Mouse (Mus musculus) lung, embryonic 14.5 days (tissue): ENCODE measurements around the gene Tmem178. TPM values are rescaled to one million over a fixed set of nuclear protein-coding genes. Genes with fewer than 3 reads are reported as not detected.

Experiments
- ATAC-seq: fragments of 200-750 bp; cut with Nextera tagmentation; 2 replicates; pipeline ENCODE4 v1.8.0; 2017; ENCODE audit warnings: mild to moderate bottlenecking, moderate TSS enrichment, moderate library complexity; ENCODE audit not compliant: insufficient read depth
- DNase-seq: peaks from one replicate; pipeline ENCODE4 v3.0.0-alpha.2; 2015
- H3K27ac ChIP-seq: fragments of 300-500 bp; sonication (generic); 2 replicates; pipeline ENCODE4 v1.5.1; 2014; ENCODE audit warnings: low read depth, mild to moderate bottlenecking, moderate library complexity
- H3K27me3 ChIP-seq: fragments of 300-500 bp; sonication (generic); 2 replicates; pipeline ENCODE4 v1.6.1; 2014; ENCODE audit warnings: low read length, control low read depth; ENCODE audit not compliant: insufficient read depth
- H3K36me3 ChIP-seq: fragments of 300-500 bp; sonication (generic); 2 replicates; pipeline ENCODE4 v1.6.1; 2014; ENCODE audit warnings: control low read depth; ENCODE audit not compliant: insufficient read depth
- H3K4me1 ChIP-seq: fragments of 300-500 bp; sonication (generic); 2 replicates; pipeline ENCODE4 v1.6.1; 2014; ENCODE audit warnings: antibody characterized with exemption, control low read depth; ENCODE audit not compliant: insufficient read depth
- H3K4me2 ChIP-seq: fragments of 300-500 bp; sonication (generic); 2 replicates; pipeline ENCODE4 v1.6.1; 2014; ENCODE audit warnings: mild to moderate bottlenecking
- H3K4me3 ChIP-seq: fragments of 300-500 bp; sonication (generic); 2 replicates; pipeline ENCODE4 v1.5.1; 2014; ENCODE audit warnings: low read depth, low read length
- H3K9ac ChIP-seq: fragments of 300-500 bp; sonication (generic); 2 replicates; pipeline ENCODE4 v1.6.1; 2014
- H3K9me3 ChIP-seq: fragments of 300-500 bp; sonication (generic); 2 replicates; pipeline ENCODE4 v1.6.1; 2016; ENCODE audit warnings: low read depth, low read length, control low read depth
- CTCF ChIP-seq: IDR thresholded peaks from 2 replicates; pipeline ENCODE4 v1.5.1; 2016; ENCODE audit warnings: antibody characterized with exemption, low read depth
- WGBS: fragments of 180-500 bp; shearing (Covaris S2); extraction: QIAGEN DNeasy Blood & Tissue Kit; methylation state at CpG from one replicate; pipeline ENCODE4 v1.1.7; 2014; 5-methylcytosine and 5-hydroxymethylcytosine counted together
- polyA plus RNA-seq: library from polyadenylated mRNA; unstranded; fragments of >200 nt; fragmentation: Nextera tagmentation; extraction: Ambion mirVana; gene quantifications from 2 replicates; pipeline ENCODE4 v1.2.1, GENCODE M21; 2014

Tmem178 gene
- polyA plus RNA-seq, 1 experiment from 2014 or later = 13.6 TPM

GRCm38 (mm10) chr17:81038707-81039408 lies 94.4 kb downstream of the Tmem178 start:
- Histone ChIP-seq H3K4me3 (no peak overlapping the region), H3K36me3 (peaks cover 72% of the 10 kb centered on the region), H3K9ac (no peak overlapping the region), H3K4me1 (no peaks in the 10 kb centered on the region), H3K4me2 (no peak overlapping the region), H3K9me3 (no peaks in the 10 kb centered on the region), H3K27me3 (no peaks in the 10 kb centered on the region), H3K27ac (no peak overlapping the region)
- DNase-seq = no peak
- TF ChIP-seq CTCF = no peak
- ATAC-seq = no peak
- 84% methylated on average over 2 of the region's 2 CpGs for WGBS

DNA sequence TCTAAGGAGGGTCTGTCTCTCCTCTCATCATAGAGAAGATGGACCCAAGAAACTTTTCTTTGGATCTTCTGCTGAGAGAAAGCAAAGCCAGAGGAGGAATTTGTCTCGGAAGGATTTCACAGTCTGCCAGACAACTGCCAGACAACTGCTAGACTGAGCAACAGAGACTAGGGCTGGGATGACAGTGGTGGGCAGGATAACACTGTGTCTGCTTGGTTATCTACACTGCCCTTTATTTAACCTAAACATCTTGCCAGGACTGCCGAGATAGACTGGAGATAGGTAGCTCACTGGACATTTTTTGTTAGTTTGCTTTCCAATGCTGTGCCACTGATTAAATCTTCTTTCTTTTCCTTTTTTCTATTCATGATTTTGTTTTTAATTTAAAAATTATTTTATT lies 97.2 kb downstream of the Tmem178 start:
- no peak for TF ChIP-seq CTCF
- DNase-seq = no peak
- no peak for ATAC-seq
- Histone ChIP-seq H3K4me1 (no peaks in the 10 kb centered on the region), H3K36me3 (peaks cover 64% of the 10 kb centered on the region), H3K9me3 (no peaks in the 10 kb centered on the region), H3K9ac (no peak overlapping the region), H3K4me3 (no peak overlapping the region), H3K27me3 (no peaks in the 10 kb centered on the region), H3K27ac (no peak overlapping the region), H3K4me2 (no peak overlapping the region)
- WGBS = 63% methylated on average over 2 of the region's 2 CpGs

- no peak overlapping the region for H3K27ac ChIP-seq
- H3K9ac ChIP-seq = no peak overlapping the region
- no peaks in the 10 kb centered on the region for H3K27me3 ChIP-seq
- peaks cover 42% of the 10 kb centered on the region for H3K36me3 ChIP-seq
- no peak overlapping the region for H3K4me3 ChIP-seq
- no peak overlapping the region for H3K4me2 ChIP-seq
- 88% methylated on average over 3 of the region's 3 CpGs for WGBS
- H3K9me3 ChIP-seq = no peaks in the 10 kb centered on the region
- ATAC-seq (no peak), DNase-seq (no peak)
- no peaks in the 10 kb centered on the region for H3K4me1 ChIP-seq
- TF ChIP-seq CTCF = no peak
Measured at GRCm38 (mm10) chr17:81044356-81044755, 99.9 kb downstream of the Tmem178 start.

DNA sequence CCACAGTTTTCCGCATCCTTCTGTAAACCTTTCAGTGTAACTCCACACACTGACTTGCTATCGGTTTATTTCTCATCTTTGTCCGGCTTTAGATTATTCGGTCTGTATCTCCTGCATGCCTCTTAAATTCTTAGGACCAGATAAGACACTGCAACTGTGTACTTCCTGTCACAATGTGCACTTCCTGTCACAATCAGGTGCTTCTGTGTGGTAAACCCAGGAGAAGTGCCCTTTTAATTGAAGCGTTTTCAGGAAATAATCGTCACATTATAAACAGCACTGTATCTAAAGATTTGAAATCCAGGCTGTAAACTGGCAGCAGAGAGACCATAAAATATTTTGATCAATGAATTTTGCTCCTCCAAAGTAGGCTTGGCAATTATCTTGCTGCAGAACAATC lies 100.7 kb downstream of the Tmem178 start:
- Histone ChIP-seq H3K4me1 (no peaks in the 10 kb centered on the region), H3K4me2 (no peak overlapping the region), H3K4me3 (no peak overlapping the region), H3K27me3 (no peaks in the 10 kb centered on the region), H3K36me3 (peaks cover 38% of the 10 kb centered on the region), H3K9ac (no peak overlapping the region), H3K9me3 (no peaks in the 10 kb centered on the region), H3K27ac (no peak overlapping the region)
- WGBS = 85% methylated on average over 6 of the region's 6 CpGs
- ATAC-seq = no peak
- no peak for TF ChIP-seq CTCF
- DNase-seq = no peak

DNA sequence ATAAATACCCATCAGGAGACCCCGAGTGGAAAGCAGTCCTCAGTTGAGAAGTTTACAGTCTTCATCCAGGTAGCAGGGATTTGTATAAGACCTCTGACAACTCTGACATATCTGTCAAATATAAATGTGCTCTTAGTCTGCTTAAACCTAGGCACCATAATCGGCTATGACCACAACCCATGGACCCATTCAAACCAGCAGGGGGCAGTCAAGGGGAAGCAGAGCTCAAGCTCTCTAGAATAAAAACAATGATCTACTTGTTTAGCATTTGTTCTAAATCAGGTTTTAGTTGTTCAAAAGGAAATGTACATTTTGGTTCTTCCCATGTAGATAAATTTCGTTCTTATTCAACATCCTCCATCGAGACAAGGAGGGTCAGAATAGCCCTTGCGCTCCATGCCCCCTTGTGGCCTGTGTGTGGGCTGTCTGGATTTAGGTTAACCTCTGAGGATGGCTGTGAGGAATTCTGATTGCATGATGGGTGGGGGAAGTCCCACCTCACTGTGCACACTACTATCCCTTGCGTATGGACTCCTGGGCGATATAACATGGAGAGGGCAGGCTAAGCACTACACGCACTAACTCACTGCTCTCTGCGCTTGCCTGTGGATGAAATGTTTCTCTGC lies 101.2 kb downstream of the Tmem178 start:
- no peak overlapping the region for H3K27ac ChIP-seq
- H3K27me3 ChIP-seq = no peaks in the 10 kb centered on the region
- WGBS = 84% methylated on average over 9 of the region's 9 CpGs
- no peak overlapping the region for H3K9ac ChIP-seq
- no peaks in the 10 kb centered on the region for H3K4me1 ChIP-seq
- H3K4me3 ChIP-seq = no peak overlapping the region
- no peaks in the 10 kb centered on the region for H3K9me3 ChIP-seq
- peaks cover 38% of the 10 kb centered on the region for H3K36me3 ChIP-seq
- peak; percentile 65 for TF ChIP-seq CTCF
- no peak overlapping the region for H3K4me2 ChIP-seq
- no peak for ATAC-seq
- peak; percentile 64 for DNase-seq

DNA sequence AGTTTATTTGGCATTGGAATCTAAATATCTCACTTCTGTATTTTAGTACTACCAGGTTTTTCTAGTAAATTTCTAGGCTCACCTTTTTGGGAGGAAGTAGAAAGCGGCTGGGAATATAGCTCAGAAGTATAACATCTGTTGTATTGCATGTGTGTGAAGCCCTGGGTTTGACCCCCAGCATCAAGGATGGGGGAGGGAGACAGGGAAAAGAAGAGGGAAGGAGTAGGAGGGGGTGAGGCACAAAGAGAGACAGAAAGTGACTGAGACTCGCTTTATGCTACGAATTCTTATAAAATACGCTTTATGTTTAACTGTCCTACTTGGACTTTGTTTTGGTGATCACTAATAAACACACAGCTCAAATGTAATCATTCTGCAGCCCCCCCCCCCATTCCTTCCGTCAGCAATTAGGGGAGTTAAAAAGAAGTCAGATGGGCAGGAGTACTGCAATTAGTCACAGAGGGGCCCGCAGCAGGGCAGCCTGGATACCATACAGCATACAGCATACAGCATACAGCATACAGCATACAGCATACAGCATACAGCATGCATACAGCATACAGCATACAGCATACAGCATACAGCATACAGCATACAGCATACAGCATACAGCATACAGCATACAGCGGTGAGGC lies 103.6 kb downstream of the Tmem178 start:
- no peaks in the 10 kb centered on the region for H3K27me3 ChIP-seq
- H3K9me3 ChIP-seq = no peaks in the 10 kb centered on the region
- H3K36me3 ChIP-seq = peaks cover 36% of the 10 kb centered on the region
- no peak overlapping the region for H3K4me3 ChIP-seq
- TF ChIP-seq CTCF = no peak
- H3K9ac ChIP-seq = no peak overlapping the region
- no peaks in the 10 kb centered on the region for H3K4me1 ChIP-seq
- 56% methylated on average over 7 of the region's 7 CpGs for WGBS
- no peak overlapping the region for H3K4me2 ChIP-seq
- ATAC-seq (peak; percentile 41; the same call in 1 of the 2 replicates), DNase-seq (peak; percentile 34)
- 0 out of 2 replicates have a peak overlapping the region, but pooled peaks have one; percentile 10 for H3K27ac ChIP-seq

Other genes with a start within 250 kb of the Tmem178 start
- 62.7 and 64.7 TPM in 2 replicates for gene Map4k3, start 216.1 kb upstream of the Tmem178 start, polyA plus RNA-seq
- gene Thumpd2, start 120.5 kb downstream of the Tmem178 start, polyA plus RNA-seq = 14.6 and 16.1 TPM in 2 replicates